Mouse (Mus musculus) stomach, embryonic 16.5 days (tissue): Measurements from ENCODE around the gene Myh13. TPM values are rescaled to one million over a fixed set of nuclear protein-coding genes. Genes with fewer than 3 reads are reported as not detected.

Source experiments
- ATAC-seq: fragments of 200-750 bp; cut with Nextera tagmentation; 2 replicates; pipeline ENCODE4 v1.8.0; 2017; ENCODE audit warnings: moderate number of reproducible peaks, moderate TSS enrichment; ENCODE audit not compliant: insufficient read depth, low FRiP score
- H3K27ac ChIP-seq: fragments of 300-500 bp; sonication (generic); 2 replicates; pipeline ENCODE4 v1.5.1; 2014; ENCODE audit warnings: low read length
- H3K27me3 ChIP-seq: fragments of 300-500 bp; sonication (generic); 2 replicates; pipeline ENCODE4 v1.6.1; 2014; ENCODE audit warnings: low read length, control low read depth, mixed read lengths; ENCODE audit not compliant: control insufficient read depth, insufficient read depth
- H3K36me3 ChIP-seq: fragments of 300-500 bp; sonication (generic); 2 replicates; pipeline ENCODE4 v1.6.1; 2014; ENCODE audit warnings: low read length; ENCODE audit not compliant: control insufficient read depth, insufficient read depth
- H3K4me1 ChIP-seq: fragments of 300-500 bp; sonication (generic); 2 replicates; pipeline ENCODE4 v1.6.1; 2014; ENCODE audit warnings: low read length, control low read depth, mixed read lengths; ENCODE audit not compliant: control insufficient read depth, insufficient read depth
- H3K4me2 ChIP-seq: fragments of 300-500 bp; sonication (generic); 2 replicates; pipeline ENCODE4 v1.6.1; 2014; ENCODE audit warnings: low read depth, low read length, mixed read lengths
- H3K4me3 ChIP-seq: fragments of 300-500 bp; sonication (generic); replicated peaks from 2 replicates; pipeline ENCODE4 v1.5.1; 2014; ENCODE audit warnings: mild to moderate bottlenecking, low read length
- H3K9ac ChIP-seq: fragments of 300-500 bp; sonication (generic); 2 replicates; pipeline ENCODE4 v1.6.1; 2014; ENCODE audit warnings: low read length
- H3K9me3 ChIP-seq: fragments of 300-500 bp; sonication (generic); replicated peaks from 2 replicates; pipeline ENCODE4 v1.6.1; 2016; ENCODE audit warnings: low read length, control low read depth; ENCODE audit not compliant: control insufficient read depth
- WGBS: fragments of 180-500 bp; shearing (Covaris S2); extraction: QIAGEN DNeasy Blood & Tissue Kit; methylation state at CpG from one replicate; pipeline ENCODE4 v1.1.7; 2014; 5-methylcytosine and 5-hydroxymethylcytosine counted together
- polyA plus RNA-seq: library from polyadenylated mRNA; unstranded; fragments of >200 nt; fragmentation: Nextera tagmentation; extraction: Ambion mirVana; gene quantifications from 2 replicates; pipeline ENCODE4 v1.2.1, GENCODE M21; 2015

Gene Myh13
- polyA plus RNA-seq: 0.22 TPM in 1 of 2 replicates, not detected in the other

DNA sequence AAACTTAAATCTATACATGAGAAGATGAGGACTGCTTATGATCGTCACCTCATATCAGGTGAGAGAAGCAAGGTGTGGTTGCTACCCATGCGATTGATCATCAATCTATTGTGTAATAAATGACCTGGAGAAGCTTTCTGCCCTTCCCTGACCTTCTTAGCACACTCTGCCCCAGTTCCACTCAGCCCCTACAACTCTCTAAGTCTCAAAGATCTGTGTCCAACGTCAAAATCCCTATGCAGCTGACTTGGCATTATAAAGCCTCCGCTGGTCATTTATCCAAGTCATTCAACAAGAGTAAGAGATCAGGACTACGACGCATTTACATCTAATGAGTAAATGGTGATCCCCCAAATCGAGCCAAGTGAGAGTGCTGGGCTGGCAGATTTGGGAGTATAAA, at the start of gene Myh13:
Gene Myh13 (plus strand): TSS at position 301 of the 400 bp plus-strand sequence.
- WGBS: 81% methylated on average over 7 of the region's 7 CpGs

GRCm38 (mm10) chr11:67276601-67277174, 44.8 kb upstream of the Myh13 start, which contains the start of gene Myh8:
TSS of gene Myh8 (plus strand) at chr11:67277124.
- no peak within 1 kb of the TSS for H3K27ac ChIP-seq
- ATAC-seq: no peak
- no peaks in the 10 kb centered on the region for H3K27me3 ChIP-seq
- H3K36me3 ChIP-seq: no peaks in the 10 kb centered on the region
- H3K9ac ChIP-seq: no peak within 1 kb of the TSS
- 59% methylated on average over 10 of the region's 10 CpGs for WGBS
- no peak within 1 kb of the TSS for H3K4me3 ChIP-seq
- H3K4me2 ChIP-seq: no peak within 1 kb of the TSS
- H3K9me3 ChIP-seq: no peaks in the 10 kb centered on the region
- no peaks in the 10 kb centered on the region for H3K4me1 ChIP-seq

More for the DNA sequence above, at the start of gene Myh13:
- no peaks in the 10 kb centered on the region for H3K27me3 ChIP-seq
- H3K27ac ChIP-seq: no peak within 1 kb of the TSS
- H3K9ac ChIP-seq: no peak within 1 kb of the TSS
- ATAC-seq: no peak
- H3K36me3 ChIP-seq: no peaks in the 10 kb centered on the region
- no peaks in the 10 kb centered on the region for H3K4me1 ChIP-seq
- no peak within 1 kb of the TSS for H3K4me2 ChIP-seq
- no peak within 1 kb of the TSS for H3K4me3 ChIP-seq
- no peaks in the 10 kb centered on the region for H3K9me3 ChIP-seq

DNA sequence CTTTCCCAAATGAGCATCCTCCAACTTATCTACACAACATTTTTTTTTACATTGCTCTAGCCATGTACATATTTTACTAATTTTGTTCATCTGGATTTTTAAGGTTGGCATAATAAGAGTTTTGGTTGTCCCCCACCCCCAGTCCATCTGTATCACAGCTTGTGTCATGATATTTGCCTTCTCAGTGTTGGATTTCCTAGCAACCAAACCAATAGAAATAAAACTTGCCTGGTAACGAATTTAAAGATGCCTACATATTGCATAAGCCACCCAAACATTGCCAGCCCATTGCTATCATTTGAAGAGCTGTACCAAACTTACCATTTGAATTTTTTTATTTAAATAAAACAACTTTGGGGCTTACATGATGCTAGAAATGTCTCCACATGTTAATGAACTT, 28.0 kb upstream of the Myh13 start:
- Histone ChIP-seq H3K4me3 (no peak overlapping the region), H3K4me1 (no peaks in the 10 kb centered on the region), H3K36me3 (no peaks in the 10 kb centered on the region), H3K27me3 (no peaks in the 10 kb centered on the region), H3K4me2 (no peak overlapping the region), H3K27ac (no peak overlapping the region), H3K9ac (no peak overlapping the region), H3K9me3 (peaks cover 5% of the 10 kb centered on the region; the same call in 1 of the 2 replicates)
- WGBS: 80% methylated on average over 1 of the region's 1 CpGs
- ATAC-seq: no peak

DNA sequence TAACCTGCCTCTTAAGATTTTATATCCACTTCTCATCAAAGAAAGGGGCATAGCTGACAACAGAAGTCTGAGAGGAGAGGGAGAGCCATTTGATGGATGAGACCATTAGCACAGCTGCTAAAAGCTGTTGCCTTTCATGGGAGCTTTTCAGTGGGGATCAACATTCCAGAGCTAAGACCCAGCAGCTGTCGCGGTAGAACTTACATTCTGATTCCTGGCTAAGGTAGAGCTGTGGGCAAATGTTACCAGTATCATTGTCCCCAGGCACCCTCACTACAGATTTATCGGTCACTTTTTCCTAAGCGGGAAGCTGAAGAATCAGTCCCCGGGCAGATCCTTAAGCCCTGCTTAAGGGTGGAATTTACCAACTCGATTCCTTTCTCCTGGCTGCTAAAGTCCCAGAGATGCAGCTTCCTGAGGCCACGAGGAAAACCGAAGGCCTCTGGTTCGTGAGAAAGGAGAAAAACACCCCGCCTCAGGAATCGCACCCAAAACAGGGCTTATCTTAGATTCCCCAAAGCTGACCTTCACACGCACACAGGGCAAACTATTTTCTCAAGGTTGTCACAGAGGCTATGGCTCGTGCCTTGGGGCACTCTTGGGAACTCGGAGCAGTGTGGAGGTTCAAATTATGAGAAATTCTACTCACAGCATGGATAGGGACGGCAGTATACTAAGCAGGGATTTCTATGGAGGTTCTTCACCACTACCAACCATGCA, 7.6 kb upstream of the Myh13 start:
- Histone ChIP-seq H3K27me3 (no peaks in the 10 kb centered on the region), H3K4me1 (no peaks in the 10 kb centered on the region), H3K36me3 (no peaks in the 10 kb centered on the region), H3K4me3 (no peak overlapping the region), H3K9me3 (no peaks in the 10 kb centered on the region), H3K27ac (no peak overlapping the region), H3K4me2 (no peak overlapping the region), H3K9ac (no peak overlapping the region)
- WGBS: 29% methylated on average over 15 of the region's 15 CpGs
- no peak for ATAC-seq

DNA sequence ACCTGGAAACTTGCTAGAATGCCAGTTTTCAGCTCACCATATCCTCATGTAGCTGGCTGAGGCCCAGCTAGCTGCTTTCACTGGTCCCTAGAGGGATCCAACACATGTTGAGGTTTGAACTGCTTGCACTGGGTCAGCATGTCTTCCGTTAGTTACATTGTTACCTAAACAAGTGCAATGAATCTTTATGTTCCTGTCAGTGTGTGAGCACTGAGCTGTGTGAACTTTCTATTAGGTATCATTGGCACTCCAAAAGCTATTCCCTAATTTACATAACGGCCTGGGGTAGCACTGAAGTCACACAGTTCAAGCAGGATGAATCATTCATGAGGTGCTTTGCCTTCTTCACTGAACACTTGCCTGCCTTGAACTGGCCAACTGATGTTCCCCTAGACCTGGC, 5.1 kb downstream of the Myh13 start:
- no peak overlapping the region for H3K4me2 ChIP-seq
- no peaks in the 10 kb centered on the region for H3K36me3 ChIP-seq
- ATAC-seq: no peak
- H3K4me3 ChIP-seq: no peak overlapping the region
- H3K9ac ChIP-seq: no peak overlapping the region
- WGBS: 68% methylated on average over 2 of the region's 2 CpGs
- H3K9me3 ChIP-seq: no peaks in the 10 kb centered on the region
- H3K27ac ChIP-seq: no peak overlapping the region
- H3K27me3 ChIP-seq: no peaks in the 10 kb centered on the region
- H3K4me1 ChIP-seq: no peaks in the 10 kb centered on the region

DNA sequence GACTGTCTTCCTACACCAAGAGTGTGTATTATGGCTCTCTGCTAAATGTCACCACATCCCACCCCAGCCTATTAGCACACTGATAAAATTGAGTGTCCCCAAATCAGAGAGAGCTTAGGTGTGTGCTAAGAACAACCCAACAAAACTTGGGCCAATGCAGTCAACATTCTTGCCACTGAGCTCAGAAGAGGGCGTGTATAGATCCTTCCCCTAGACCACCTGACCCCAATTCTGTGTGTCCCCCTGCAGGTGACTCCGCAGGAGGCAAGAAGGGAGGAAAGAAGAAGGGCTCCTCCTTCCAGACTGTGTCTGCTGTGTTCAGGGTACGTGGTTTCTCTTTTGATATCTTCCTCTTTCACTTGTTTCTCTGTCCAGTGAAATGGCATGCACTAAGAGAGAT, 23.1 kb downstream of the Myh13 start:
- Histone ChIP-seq H3K4me2 (no peak overlapping the region), H3K27me3 (no peaks in the 10 kb centered on the region), H3K9ac (no peak overlapping the region), H3K36me3 (no peaks in the 10 kb centered on the region), H3K4me1 (no peaks in the 10 kb centered on the region), H3K4me3 (no peak overlapping the region), H3K9me3 (no peaks in the 10 kb centered on the region), H3K27ac (no peak overlapping the region)
- ATAC-seq: no peak
- 68% methylated on average over 3 of the region's 3 CpGs for WGBS

DNA sequence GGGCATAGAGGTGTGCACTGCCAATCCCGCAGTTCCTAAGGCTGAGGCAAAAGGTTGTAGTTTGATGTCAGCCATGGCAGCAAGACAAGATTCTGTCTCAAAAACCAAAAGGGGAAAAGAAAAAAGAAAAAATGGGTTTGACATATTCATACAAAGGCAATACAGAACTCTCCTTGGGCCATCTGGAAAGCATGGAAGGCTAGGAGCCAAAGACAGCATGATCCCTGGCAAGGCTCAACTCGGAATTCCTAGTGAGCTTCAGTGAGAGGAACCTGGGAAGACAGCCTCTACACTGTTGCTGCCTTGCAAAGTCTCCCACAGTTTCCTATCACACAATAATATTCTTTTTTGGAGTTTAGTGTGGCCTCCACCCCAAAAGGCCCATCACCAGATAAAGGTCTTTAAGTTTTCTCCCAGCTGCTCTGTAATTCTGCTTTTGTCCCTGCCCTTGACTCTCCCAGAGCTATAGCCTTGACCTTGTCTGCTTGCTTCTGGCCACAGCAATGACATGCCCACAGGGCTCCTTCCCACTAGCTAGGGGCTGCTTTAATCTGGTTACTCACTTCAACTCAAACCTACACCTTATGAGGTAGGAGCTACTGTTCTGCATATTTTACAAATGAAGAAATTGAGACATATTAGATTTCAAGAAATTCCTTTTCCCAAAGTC, 23.9 kb downstream of the Myh13 start:
- no peaks in the 10 kb centered on the region for H3K9me3 ChIP-seq
- no peaks in the 10 kb centered on the region for H3K36me3 ChIP-seq
- H3K4me2 ChIP-seq: no peak overlapping the region
- no peak overlapping the region for H3K4me3 ChIP-seq
- no peak overlapping the region for H3K9ac ChIP-seq
- H3K4me1 ChIP-seq: no peaks in the 10 kb centered on the region
- H3K27me3 ChIP-seq: no peaks in the 10 kb centered on the region
- WGBS: 72% methylated on average over 2 of the region's 2 CpGs
- no peak for ATAC-seq
- H3K27ac ChIP-seq: no peak overlapping the region

DNA sequence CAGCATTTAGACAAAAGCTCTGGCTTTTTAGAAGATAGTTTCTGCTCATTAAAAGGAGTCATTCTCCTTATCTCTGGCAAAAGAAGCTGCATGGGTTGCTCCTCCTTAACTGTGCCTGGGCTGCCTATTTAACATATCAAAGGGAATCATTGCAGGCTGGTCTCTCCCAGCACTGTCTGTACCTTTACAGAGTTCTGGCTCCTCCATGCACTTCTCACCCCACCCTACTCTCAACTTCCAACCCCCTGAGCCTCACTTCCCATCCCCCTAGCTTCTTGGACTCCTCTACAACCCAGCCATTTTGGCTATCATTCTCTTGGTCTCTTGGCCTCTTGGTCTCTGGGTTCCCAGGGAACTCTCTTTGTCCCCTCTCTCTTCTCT, 24.4 kb downstream of the Myh13 start:
- Histone ChIP-seq H3K27me3 (no peaks in the 10 kb centered on the region), H3K27ac (no peak overlapping the region), H3K4me3 (no peak overlapping the region), H3K9me3 (no peaks in the 10 kb centered on the region), H3K36me3 (no peaks in the 10 kb centered on the region), H3K4me1 (no peaks in the 10 kb centered on the region), H3K9ac (no peak overlapping the region), H3K4me2 (no peak overlapping the region)
- ATAC-seq: no peak

- H3K27ac ChIP-seq: no peak overlapping the region
- H3K36me3 ChIP-seq: no peaks in the 10 kb centered on the region
- no peaks in the 10 kb centered on the region for H3K27me3 ChIP-seq
- H3K4me1 ChIP-seq: no peaks in the 10 kb centered on the region
- WGBS: 49% methylated on average over 14 of the region's 14 CpGs
- no peak overlapping the region for H3K4me3 ChIP-seq
- H3K4me2 ChIP-seq: peak overlapping the region; percentile 31; the same call in 1 of the 2 replicates
- H3K9me3 ChIP-seq: no peaks in the 10 kb centered on the region
- no peak overlapping the region for H3K9ac ChIP-seq
- ATAC-seq: peak; percentile 66
Observed at GRCm38 (mm10) chr11:67350153-67350768, 28.8 kb downstream of the Myh13 start.
